ENCODE assay signal across 12 mouse cellular contexts in the genomic region with DNA sequence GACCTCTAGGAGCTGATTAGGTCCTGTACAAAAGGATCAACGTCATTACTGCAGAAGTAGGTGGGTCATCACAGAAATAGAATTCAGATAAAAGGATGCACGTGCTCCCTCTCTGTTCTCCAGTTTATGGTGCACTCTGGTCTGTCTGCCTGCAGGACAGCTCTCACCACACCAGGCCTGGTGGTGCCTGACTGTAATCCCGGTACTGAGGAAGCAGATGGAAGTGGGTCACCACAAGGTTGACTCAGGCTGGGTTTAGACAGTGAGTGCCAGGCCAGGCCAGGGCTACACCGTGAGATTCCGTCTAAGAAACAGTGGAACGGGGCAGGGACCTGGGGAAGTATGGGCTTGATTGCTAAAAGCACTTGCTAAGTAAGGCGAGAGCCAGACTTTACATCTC.
"Had no signal": no experiment of that assay in that cellular context is flagged by ENCODE, and none has a peak within 500 bp of the region (broad histone marks: within the 10 kb centered on the region; RNA-seq: fewer than 3 reads in every experiment).

No protein-coding gene starts in this region.

- H3K4me2 ChIP-seq: liver, embryonic 13.5 days; midbrain, embryonic 15.5 days; neural tube, embryonic 12.5 days had no signal

- H3K27ac ChIP-seq: layer of hippocampus, adult 2 months; liver, embryonic 13.5 days; midbrain, embryonic 15.5 days; neural tube, embryonic 12.5 days had no signal

- H3K4me3 ChIP-seq: layer of hippocampus, adult 2 months; liver, embryonic 13.5 days; midbrain, embryonic 15.5 days; neural tube, embryonic 12.5 days had no signal

- H3K9me3 ChIP-seq: liver, embryonic 13.5 days; midbrain, embryonic 15.5 days; neural tube, embryonic 12.5 days had no signal

- H3K36me3 ChIP-seq: liver, embryonic 13.5 days; midbrain, embryonic 15.5 days; neural tube, embryonic 12.5 days had no signal

- H3K27me3 ChIP-seq: liver, embryonic 13.5 days; midbrain, embryonic 15.5 days; neural tube, embryonic 12.5 days had no signal

- ATAC-seq: midbrain, embryonic 15.5 days had no signal

- H3K9ac ChIP-seq: liver, embryonic 13.5 days; midbrain, embryonic 15.5 days; neural tube, embryonic 12.5 days had no signal

- H3K4me1 ChIP-seq: liver, embryonic 13.5 days; midbrain, embryonic 15.5 days; neural tube, embryonic 12.5 days had no signal

- DNase-seq: kidney, adult 18-20 months; kidney, postnatal 10 days; kidney, postnatal 4 days; liver, embryonic 13.5 days; lung, adult 18-20 months; right cerebral cortex, postnatal 4 days; spleen, adult 18-20 months; thymus, adult 18-20 months; thymus, postnatal 36 days had no signal
